Mouse (Mus musculus) naive thymus-derived CD4-positive, alpha-beta T cell, adult 2 months (primary cell): ENCODE data around the gene Olfr1062.
"Not testable (repeated sequence)": the region's sequence is repeated elsewhere in the genome, so short reads cannot be mapped to it uniquely, and the experiment has no call there.

Source experiments
- DNase-seq: peaks from one replicate; pipeline ENCODE4 v3.0.0-alpha.2; 2011; ENCODE audit warnings: low read depth

Olfr1062 gene

GRCm38 (mm10) chr2:86426649-86427048, at the start of gene Olfr1062:
TSS of gene Olfr1062 (minus strand) at chr2:86426749.
- not testable (repeated sequence) for DNase-seq

DNA sequence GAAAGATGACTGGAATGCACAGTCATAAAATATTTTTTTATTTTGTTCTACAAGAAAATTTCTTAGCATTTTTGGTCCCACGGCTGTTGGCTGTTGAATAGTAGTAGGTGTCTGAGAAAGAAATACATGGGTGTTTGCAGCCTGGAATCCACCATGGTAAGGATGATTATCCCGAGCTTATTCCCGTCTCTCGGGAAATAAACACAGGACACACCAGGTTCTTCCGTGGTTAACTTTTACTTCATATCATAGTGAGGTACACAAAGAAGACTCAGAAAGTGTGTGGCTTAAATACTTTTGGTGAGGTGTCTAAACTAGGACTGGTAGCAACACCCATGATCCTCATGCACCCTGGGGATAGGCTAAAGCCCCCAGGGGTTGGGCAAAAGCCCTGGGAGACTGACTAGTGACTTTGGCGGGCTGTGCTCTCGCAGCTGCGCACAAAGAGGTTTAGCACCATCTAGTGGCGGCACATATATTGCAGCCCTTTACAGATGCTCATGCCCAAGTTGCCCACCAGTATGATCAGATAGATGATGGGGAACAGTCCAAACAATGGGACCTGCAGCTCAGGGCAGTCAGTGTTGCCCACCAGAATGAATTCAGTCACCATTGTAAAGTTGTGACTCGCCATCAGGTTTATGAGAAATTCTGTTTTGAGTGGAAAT, 38.0 kb upstream of the Olfr1062 start:
- peak; percentile 4 for DNase-seq

GRCm38 (mm10) chr2:86460434-86460833, 33.9 kb upstream of the Olfr1062 start:
- no peak for DNase-seq

DNA sequence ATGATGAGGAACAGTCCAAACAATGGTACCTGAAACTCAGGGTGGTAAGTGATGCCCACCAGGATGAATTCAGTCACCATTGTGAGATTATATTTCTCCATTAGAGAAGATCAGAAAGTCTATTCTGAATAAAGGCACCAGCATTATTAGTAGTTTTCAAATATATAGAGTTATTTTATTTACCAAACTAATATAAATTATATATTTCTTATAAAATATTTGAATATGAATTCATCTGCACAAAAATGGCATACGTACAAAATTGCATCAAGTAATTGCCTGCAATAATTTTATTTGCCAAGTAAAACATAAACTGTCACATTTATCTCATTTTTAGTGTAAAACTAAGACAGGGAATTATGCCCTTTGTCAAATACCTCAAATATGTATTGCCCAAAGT, 29.6 kb upstream of the Olfr1062 start, which contains the start of gene Olfr1066:
Olfr1066 (minus strand) TSS at position 101 of the 400 bp plus-strand sequence.
- no peak for DNase-seq

GRCm38 (mm10) chr2:86450491-86450890, 23.9 kb upstream of the Olfr1062 start, which contains the start of gene Olfr1065:
TSS of gene Olfr1065 (minus strand) at chr2:86450591.
- not testable (repeated sequence) for DNase-seq

DNA sequence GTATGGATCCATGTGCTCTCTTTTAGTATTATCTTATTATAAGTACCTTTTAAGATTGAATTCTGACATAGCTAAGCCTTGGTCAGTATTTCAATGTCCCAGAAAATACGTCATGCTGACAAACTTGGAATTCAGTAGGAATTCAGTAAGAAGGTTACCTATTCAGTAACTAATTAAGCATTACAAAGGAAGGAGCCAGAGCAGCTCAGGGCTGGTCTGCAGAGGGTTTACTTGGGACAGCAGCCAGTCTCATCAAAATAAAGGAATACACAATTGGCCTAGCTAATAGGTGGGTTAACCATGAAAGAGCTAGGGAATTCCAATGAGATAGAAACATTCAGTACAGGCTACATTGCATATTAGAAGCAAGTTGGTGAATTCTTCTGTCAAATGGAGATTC, 15.6 kb upstream of the Olfr1062 start:
- DNase-seq: not testable (repeated sequence)

GRCm38 (mm10) chr2:86428511-86428910, 2.0 kb upstream of the Olfr1062 start:
- DNase-seq: not testable (repeated sequence)

DNA sequence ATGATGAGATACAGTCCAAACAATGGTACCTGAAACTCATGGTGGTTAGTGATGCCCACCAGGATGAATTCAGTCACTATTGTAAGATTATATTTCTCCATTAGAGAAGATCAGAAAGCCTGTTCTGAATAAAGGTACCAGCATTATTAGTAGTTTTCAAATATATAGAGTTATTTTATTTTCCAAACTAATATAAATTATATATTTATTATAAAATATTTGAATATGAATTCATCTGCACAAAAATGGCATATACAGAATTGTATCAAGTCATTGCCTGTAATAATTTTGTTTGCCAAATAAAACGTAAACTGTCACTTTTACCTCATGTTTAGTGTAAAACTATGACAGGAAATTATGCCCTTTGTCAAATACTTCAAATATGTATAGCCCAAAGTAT, 12.6 kb downstream of the Olfr1062 start, which contains the start of gene Olfr1061:
Olfr1061 (minus strand) TSS at position 101 of the 400 bp plus-strand sequence.
- no peak for DNase-seq

DNA sequence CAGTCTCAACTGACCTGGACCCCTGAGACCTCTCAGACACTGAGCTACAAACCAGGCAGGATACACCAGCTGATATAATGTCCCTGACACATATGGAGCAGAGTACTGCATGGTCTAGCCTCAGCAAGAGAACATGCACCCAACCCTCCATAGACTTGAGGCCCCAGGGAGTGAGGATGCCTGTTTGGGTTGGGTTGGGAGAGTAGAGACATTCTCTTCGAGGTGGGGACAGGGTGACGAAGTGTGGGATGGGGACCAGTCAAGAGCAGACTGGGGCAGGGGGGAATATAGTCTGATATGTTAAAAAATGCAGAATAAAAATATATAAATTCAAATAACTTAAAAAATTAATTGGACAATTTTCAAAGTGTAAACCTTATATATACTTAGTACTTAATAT, 31.4 kb downstream of the Olfr1062 start:
- no peak for DNase-seq

GRCm38 (mm10) chr2:86388461-86388860, 38.1 kb downstream of the Olfr1062 start, which contains the start of gene Olfr1058:
TSS of gene Olfr1058 (minus strand) at chr2:86388561.
- not testable (repeated sequence) for DNase-seq

DNA sequence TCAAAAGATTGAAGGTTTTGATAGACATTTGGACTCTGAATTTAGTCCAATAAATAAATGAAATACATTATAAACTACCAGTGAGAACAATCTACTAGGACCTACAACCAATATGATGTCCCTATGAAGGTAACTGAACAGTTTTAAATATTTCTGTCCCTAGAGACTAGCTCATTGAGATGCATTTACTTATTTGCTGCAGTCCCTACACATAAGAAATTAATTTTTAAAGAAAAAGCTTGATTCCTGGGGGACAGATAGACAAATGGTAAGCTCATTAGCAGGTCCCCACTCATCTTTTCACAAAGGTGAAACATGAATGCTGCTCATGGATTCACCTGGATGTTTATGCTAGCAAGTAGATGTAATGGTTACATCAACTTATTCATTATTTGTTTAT, 48.3 kb downstream of the Olfr1062 start, which contains the start of gene Olfr1057:
Olfr1057 (minus strand) TSS at position 101 of the 400 bp plus-strand sequence.
- DNase-seq: no peak
